Mouse (Mus musculus) cerebellum, adult (tissue): ENCODE data around the gene Tmem191c.

ENCODE experiments used
- ATAC-seq: cut with Nextera tagmentation; 2 replicates; pipeline ENCODE4 v1.9.2; 2017; ENCODE audit warnings: mild to moderate bottlenecking, moderate library complexity, mixed read lengths; ENCODE audit not compliant: insufficient number of reproducible peaks, low FRiP score, low TSS enrichment

Gene Tmem191c

DNA sequence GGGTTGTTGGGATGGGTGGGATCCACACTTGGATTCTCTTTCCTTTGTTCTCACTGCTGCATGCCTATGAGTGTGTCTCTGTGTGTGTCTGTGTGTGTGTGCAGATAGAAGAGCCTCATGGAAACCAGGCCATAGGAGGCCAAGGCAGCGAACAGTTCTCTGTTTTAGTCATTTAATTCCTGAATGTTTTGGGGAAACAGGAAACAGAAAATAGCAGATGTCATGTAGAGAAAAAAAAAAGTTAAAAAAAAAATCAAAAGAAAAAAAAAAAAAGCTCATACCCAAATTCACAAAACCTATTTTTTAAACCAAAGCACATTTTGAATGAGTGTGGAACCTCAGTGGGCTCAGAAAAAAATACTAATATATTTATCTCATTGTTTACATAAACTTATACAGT lies 14.5 kb upstream of the Tmem191c start:
- ATAC-seq = no peak

- no peak for ATAC-seq
Observed at GRCm38 (mm10) chr16:17266113-17266512, 9.8 kb upstream of the Tmem191c start.

GRCm38 (mm10) chr16:17267937-17268336 lies 7.9 kb upstream of the Tmem191c start:
- no peak for ATAC-seq

DNA sequence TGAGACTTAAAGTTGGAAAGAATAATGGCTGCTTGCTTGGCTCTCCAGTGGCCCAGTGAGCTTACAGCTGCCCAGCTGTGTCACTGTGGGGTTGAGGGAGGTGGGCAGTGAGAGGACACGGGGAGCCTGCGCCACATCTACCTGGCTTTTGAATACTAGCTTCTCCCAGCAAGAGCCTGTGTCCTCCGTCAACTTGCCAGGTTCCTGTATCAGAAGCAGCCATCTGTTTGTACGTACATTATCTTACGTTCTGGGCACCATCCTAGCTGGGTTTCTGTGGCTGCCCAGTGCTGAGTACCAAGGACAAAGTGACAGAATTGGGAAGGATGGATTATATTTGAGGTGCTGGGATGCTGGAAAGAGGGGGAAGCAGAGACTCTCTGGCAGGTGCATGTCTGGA lies 6.0 kb upstream of the Tmem191c start:
- no peak for ATAC-seq

DNA sequence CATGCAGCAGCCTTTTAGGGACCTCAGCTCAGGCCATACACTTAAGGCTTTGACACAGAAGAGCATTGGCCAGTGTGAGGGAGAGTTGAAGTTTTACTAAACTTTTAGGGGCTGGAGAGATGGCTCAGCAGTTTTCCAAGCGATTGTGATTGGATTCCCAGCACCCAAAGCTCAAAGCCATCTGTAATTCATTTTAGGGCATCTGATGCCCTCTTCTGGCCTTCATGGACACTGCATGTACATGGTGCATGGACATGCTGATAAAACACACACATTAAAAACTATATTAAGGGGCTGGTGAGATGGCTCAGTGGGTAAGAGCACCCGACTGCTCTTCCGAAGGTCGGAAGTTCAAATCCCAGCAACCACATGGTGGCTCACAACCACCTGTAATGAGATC lies 4.8 kb upstream of the Tmem191c start:
- ATAC-seq = no peak

DNA sequence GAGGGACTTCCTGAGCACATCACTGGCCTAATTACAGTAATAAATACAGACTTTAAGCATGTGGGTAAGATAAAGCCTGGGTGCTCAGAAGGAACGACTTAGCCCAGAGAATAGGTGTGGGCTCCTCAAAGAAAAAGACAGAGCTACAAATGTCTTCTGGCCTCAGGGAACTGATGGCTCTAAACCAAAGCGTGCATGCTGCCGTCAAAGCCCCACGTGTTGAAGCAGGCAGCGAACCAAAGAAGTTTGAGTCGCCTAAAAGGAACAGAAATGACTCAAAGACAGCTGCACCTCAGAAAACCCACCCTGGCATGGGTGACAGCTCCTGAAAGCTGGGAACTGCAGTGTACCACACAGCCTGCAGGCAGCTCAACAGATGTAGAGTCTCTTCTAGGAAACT lies 4.0 kb upstream of the Tmem191c start:
- ATAC-seq = no peak

DNA sequence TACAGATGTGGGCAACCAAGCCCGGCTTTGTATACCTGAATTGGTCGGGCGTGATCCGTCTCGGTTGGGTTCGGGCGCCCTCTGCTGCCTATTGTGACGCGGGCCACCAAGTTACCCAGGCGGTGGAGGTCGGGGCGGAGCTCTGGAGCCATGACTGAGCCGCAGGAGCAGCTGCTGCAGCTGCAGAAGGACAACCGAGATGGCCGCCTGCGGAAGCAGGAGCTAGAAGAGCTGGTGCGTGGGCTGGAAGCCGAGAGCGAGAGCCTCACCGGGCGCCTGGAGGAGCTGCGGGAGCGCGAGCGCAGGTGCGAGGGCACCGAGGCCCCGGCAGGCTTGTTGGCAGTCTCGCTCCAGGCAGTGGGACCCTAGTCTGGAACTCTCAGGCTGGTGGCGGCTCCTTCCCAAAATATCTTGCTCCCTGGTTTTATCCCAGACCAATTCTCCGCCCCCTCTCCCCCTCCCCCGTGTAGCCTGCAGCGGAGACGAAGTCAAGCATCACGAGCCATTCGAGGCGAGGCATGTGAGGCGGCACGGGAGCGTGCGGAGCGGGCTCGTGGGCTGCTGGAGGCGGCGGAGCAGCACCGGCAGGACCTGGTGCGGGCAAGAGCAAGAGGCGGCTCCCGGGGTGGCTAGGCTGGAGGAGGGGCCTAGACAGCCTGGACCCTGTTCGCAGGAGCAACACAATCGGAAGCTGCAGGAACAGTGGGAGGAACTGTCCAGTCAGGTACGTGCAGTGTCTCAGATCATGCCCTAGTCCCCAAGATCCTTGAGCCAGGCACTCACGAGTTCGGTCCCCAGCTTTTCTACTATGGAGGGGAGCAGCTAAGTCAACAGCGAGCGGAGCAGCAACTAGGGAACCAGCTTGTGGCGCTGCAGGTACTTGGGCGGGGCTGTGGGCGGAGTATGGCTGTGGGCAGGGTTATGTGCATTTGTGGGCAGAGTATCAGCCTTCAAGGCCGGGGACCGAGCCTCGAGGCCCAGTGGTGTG lies 581 bp downstream of the Tmem191c start:
- peak; percentile 81 for ATAC-seq

DNA sequence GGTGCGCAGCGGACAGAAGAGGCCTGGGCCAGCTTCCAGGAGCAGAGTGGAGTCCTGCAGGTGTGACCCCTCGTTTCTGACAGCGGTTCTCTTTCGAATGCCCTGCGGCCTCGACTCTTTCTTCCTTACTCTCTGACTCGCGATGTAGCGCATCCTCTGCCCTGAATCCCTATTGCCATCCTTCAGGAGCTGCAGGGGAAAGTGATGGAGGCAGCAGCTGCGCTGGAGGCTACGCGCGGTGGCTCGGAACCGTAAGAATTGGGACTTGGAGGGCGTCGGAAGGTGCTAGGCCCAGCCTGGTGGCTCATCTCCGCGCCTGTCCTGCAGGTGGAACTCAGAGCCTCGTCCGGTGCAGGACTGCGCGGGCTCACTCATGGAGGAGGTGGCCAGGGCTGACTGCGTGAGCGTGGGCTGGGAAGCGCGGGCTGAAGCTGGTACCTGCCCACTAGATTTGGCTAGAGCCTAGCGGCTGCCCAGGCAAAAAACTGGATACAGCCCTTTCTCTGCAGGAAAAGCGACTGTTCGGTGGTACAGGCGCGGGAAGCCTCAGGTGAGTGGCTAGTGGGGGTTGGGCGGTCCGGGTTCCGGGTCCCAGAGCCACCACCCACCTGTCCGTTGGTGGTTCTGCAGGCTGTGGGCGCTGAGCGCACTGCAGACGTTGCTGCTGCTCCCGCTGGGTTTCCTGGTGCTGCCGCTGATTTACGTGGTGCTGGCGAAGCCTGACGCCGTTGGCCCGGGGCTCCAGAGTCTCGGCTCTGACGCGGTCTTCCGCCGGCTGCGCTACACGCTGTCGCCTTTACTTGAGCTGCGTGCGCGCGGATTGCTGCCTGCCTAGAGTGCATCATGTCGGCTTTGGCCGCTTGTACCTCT lies 1.7 kb downstream of the Tmem191c start:
- 0 out of 2 replicates have a peak, but pooled peaks have one; percentile 5 for ATAC-seq

- ATAC-seq = no peak
Observed at GRCm38 (mm10) chr16:17280471-17280870, 4.6 kb downstream of the Tmem191c start.

- ATAC-seq = no peak
Observed at GRCm38 (mm10) chr16:17283151-17283550, 7.3 kb downstream of the Tmem191c start.

DNA sequence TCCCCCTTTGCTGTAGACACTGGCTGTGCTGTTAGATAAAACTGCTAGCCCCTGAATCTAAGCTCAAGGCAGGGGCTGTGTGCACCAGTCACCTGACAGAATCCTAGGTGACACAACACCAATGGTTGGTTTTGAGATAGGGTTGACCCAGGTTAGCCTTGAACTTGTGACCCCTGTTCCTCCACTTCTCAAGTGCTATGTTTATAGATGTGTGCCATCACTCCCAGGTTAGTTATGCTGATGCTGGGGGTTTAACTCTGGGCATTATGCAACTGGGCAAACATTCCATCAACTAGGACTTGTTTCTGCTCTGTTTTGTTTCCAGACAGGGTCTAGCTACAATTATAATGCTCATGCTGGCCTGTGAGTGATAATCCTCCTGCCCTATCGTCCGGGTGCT lies 11.2 kb downstream of the Tmem191c start:
- no peak for ATAC-seq

DNA sequence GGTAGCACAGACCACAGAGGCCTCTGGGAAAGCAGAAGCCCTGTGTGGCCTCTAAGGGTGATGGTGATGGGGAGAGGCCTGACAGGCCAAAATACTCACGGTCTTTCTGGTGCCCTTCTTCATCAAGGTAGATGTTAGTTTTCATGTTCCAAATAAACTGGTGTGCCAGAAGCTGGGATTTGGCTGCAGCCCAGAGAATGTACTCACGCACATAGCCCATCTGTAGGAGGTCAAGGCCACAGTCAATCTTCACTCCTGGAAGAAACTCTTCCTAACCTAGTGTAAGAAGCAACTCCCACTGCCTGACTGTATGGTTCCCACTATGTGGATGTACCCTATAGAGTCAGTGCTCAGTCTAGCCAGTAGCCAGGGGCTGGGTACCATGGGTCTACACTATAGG lies 15.1 kb downstream of the Tmem191c start:
- ATAC-seq = no peak

DNA sequence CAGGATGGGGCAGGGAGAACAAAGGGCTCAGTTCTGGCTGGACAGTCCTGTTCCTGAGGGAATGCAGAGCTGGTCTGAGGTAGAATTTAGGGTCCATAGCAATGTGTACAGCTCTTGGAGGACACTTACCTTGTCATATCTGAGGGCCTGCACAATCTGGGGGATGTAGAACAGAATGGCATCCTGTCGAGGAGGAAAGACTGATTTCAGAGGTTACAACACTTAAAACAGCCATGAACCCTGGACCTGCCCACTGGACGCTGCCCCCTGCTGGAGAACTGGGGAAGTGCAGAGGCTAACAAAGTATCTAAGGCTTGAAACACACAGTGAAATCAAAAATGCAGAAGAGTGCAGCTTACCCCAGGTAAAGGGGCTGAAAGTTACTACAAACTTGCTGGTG lies 16.9 kb downstream of the Tmem191c start:
- 0 out of 2 replicates have a peak, but pooled peaks have one; percentile 28 for ATAC-seq

DNA sequence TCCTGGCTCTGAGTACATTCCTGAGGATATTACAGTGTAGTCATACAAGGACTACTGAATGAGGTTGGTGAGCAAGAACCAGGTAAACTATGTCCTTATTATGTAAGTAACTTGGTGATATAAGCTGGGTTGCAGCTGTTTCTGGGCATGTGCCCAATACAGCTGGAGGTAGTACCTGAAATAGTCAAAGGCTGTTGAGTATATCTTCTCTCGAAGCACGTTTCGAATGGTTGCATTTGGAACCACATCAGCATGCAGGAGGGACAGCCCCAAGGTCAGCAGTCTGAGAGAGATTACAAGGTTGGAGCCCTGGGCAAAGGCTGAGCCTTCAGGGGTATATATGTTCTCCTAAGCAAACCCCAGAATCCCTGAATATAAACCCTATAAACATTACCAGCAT lies 24.9 kb downstream of the Tmem191c start:
- ATAC-seq = no peak

GRCm38 (mm10) chr16:17303521-17304245 lies 27.8 kb downstream of the Tmem191c start:
- ATAC-seq = no peak

GRCm38 (mm10) chr16:17307461-17307860 lies 31.6 kb downstream of the Tmem191c start:
- ATAC-seq = no peak

DNA sequence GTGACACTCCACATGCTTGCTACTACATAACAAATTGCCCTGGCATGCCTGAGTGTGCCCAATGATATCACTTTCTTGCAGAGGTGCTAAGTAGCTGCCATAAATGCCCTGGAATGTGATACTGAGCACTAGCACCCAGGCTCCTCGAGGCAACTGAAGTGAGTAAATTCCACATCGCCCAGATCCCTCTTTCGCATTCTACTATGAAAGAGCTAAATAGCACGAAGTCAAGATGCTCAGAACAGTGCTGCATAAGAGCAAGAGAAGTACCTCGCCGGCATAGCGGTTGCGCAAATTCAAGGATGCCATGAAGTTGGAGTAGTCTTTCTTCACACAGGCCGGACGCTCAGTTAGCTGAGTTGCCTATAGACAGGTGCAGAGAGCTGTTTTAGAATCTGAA lies 33.2 kb downstream of the Tmem191c start:
- ATAC-seq = no peak

DNA sequence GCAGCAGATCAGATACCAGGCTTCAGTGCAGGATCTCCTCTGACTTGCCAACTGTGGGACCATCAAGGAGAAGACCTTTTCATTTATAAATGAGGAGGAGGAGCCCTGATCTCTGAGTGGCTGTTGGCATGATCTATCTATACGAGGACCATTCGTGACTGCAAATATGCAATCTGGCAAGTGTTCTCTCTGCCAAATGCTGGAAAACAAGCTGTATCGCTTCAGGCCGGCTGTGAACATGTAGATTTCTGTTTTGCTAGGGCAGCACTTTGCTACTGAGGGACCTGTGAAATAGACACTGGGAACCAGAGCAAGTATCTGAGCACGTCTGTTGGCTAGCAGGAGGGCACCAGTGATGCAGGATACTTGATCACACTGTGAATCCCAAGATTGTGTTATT lies 36.7 kb downstream of the Tmem191c start:
- no peak for ATAC-seq

DNA sequence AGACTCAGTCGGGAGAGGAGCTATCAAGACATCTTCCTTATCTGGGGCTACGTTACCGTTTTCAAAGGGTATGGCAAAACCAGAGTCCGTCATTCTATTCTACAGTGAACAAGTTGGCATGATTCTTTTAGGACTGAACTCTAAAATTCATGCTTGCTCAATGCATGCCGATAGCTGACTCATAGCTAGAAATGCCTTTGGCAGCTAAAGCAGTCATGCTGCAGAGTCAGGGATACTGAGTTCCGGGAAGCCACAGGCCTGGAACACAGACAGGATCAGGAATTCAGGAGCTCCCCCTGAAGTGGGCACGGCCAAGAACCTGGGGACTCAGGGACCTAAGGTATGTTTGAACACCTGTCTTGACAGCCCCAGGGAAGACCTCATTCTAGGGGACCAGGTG lies 40.7 kb downstream of the Tmem191c start:
- no peak for ATAC-seq

- ATAC-seq = no peak
Observed at GRCm38 (mm10) chr16:17321481-17321880, 45.6 kb downstream of the Tmem191c start.
